Mouse (Mus musculus) limb, embryonic 14.5 days (tissue): ENCODE data around the gene Fam213a. TPM values are rescaled to one million over a fixed set of nuclear protein-coding genes. Genes with fewer than 3 reads are reported as not detected.
A peak's percentile ranks its signal among the peaks of the same experiment; 100 is the strongest.

Experiments used
- ATAC-seq: fragments of 200-750 bp; cut with Nextera tagmentation; 2 replicates; pipeline ENCODE4 v1.8.0; 2017; ENCODE audit warnings: low read depth, moderate number of reproducible peaks, moderate TSS enrichment; ENCODE audit not compliant: low FRiP score
- DNase-seq: peaks from one replicate; pipeline ENCODE4 v3.0.0-alpha.2; 2015; ENCODE audit warnings: low spot score
- H3K27ac ChIP-seq: fragments of 300-500 bp; sonication (generic); replicated peaks from 2 replicates; pipeline ENCODE4 v1.5.1; 2014; ENCODE audit warnings: low read depth, mild to moderate bottlenecking, low read length, moderate library complexity, mixed read lengths
- H3K27me3 ChIP-seq: fragments of 300-500 bp; sonication (generic); 2 replicates; pipeline ENCODE4 v1.6.1; 2014; ENCODE audit warnings: low read length, mixed read lengths; ENCODE audit not compliant: control insufficient read depth, insufficient read depth
- H3K36me3 ChIP-seq: fragments of 300-500 bp; sonication (generic); 2 replicates; pipeline ENCODE4 v1.6.1; 2014; ENCODE audit warnings: mild to moderate bottlenecking, low read length, moderate library complexity, mixed read lengths; ENCODE audit not compliant: control insufficient read depth, insufficient read depth
- H3K4me1 ChIP-seq: fragments of 300-500 bp; sonication (generic); 2 replicates; pipeline ENCODE4 v1.6.1; 2014; ENCODE audit warnings: antibody characterized with exemption, low read length, mixed read lengths; ENCODE audit not compliant: control insufficient read depth, insufficient read depth
- H3K4me2 ChIP-seq: fragments of 300-500 bp; sonication (generic); replicated peaks from 2 replicates; pipeline ENCODE4 v1.6.1; 2014; ENCODE audit warnings: low read depth, mild to moderate bottlenecking, low read length, moderate library complexity; ENCODE audit not compliant: severe bottlenecking
- H3K4me3 ChIP-seq: fragments of 300-500 bp; sonication (generic); replicated peaks from 2 replicates; pipeline ENCODE4 v1.5.1; 2014; ENCODE audit warnings: low read length
- H3K9ac ChIP-seq: fragments of 300-500 bp; sonication (generic); 2 replicates; pipeline ENCODE4 v1.6.1; 2014; ENCODE audit warnings: mild to moderate bottlenecking, low read depth, low read length, moderate library complexity; ENCODE audit not compliant: severe bottlenecking
- H3K9me3 ChIP-seq: fragments of 300-500 bp; sonication (generic); 2 replicates; pipeline ENCODE4 v1.6.1; 2016; ENCODE audit warnings: low read length; ENCODE audit not compliant: control insufficient read depth
- POLR2A ChIP-seq: fragments of 200-500 bp; IDR thresholded peaks from 2 replicates; pipeline ENCODE4 v1.8.0; 2012; ENCODE audit warnings: inconsistent platforms, mild to moderate bottlenecking, moderate library complexity, borderline replicate concordance; ENCODE audit not compliant: insufficient read depth, insufficient read length; ENCODE audit errors: extremely low read depth
- WGBS: fragments of 180-500 bp; shearing (Covaris S2); extraction: QIAGEN DNeasy Blood & Tissue Kit; methylation state at CpG from one replicate; pipeline ENCODE4 v1.1.7; 2014; 5-methylcytosine and 5-hydroxymethylcytosine counted together
- polyA plus RNA-seq, 2 experiments: library from polyadenylated mRNA; depleted of rRNA in 1 of 2; stranded (reverse) in 1 of 2; unstranded in 1 of 2; fragments of >200 nt; fragmentation: Nextera tagmentation in 1 of 2; extraction: Ambion mirVana in 1 of 2; gene quantifications; 2 replicates each; pipeline versions ENCODE4 v1.2.1 to v1.2.3; 2012 to 2014

Gene Fam213a
- polyA plus RNA-seq, 2 experiments, result 19.6 to 27.1 TPM

DNA sequence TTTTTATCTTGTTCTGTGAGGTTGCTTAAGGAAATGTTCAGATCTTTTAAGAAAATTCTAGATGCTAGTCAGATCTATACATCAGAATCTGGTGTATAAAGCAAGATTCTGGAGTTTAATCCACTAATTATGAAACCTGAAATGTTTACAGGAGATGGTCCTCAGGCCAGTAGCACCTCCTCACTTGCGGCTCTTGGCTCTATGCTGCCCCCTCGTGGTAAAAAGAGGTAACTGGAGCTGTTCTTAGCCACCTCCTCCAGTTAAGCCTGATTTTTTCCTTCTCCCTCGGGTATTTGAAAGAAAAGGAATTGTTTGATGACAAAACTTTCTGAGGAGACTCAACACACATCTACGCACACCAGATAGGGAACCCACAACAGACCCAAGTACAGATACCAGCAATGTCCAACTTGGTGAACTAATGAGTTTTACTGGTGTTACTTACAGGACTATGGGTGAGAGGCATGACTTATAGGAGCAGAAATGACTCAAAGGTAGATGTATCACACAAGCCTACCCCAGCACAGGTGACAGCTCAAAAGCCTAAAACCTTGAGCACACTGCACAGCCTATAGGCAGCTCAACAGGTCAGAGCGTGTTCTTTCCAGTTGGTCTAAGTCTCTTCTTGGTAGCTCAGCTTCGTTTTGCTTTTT is 21.7 kb upstream of the Fam213a start:
- 33% methylated on average over 6 of the region's 6 CpGs for WGBS
- no peak overlapping the region for H3K4me3 ChIP-seq
- no peak for TF ChIP-seq POLR2A

DNA sequence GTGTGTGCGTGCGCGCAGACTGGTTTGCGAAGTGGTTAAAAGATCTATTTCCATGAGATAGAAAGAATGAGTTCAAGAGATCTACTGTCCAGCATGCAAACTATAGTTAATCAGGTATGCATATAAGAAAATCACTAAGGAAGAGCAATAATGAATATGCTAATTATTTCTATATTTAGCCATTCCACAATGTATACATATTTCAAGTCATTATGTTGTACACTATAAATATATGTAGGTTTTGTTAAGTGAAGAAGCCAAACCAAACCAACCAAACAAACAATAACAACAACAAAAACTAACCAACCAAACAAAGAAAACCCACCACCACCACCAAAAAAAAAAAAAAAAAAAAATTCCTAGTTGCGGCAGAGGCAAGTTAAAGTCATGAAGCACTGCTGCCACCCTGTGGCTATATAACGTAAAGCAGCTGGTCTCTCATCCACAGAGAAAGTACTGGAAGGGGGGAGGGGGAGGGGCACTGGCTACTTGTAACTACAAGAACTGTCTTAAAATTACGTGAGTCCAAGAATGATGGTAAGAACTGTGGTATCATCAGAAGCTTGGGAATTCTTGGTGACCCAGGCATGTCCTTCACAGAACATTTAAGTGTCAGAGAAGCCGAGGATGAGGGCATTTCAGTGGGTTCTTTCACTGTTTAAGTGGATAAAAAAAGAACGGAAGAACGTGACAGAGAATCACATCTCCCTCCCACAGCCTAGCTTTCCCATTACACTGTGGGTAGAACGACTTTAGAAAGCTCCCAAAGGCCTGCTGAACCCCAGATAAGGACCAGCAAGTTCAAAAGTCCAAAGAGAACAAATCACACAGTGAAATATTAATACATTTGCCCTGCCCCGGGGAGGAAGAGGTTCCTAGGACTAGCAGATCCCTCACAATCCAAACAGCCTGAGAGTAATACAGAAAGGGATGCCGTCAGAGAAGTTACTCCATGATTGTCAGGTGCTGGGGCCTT is 19.8 kb upstream of the Fam213a start:
- H3K4me2 ChIP-seq, result no peak overlapping the region
- H3K9ac ChIP-seq, result no peak overlapping the region
- peak; percentile 88 for DNase-seq
- no peak overlapping the region for H3K4me3 ChIP-seq
- TF ChIP-seq POLR2A, result no peak
- no peaks in the 10 kb centered on the region for H3K9me3 ChIP-seq
- ATAC-seq, result no peak
- no peak overlapping the region for H3K27ac ChIP-seq
- H3K4me1 ChIP-seq, result no peaks in the 10 kb centered on the region
- H3K36me3 ChIP-seq, result no peaks in the 10 kb centered on the region
- WGBS, result 55% methylated on average over 13 of the region's 13 CpGs
- no peaks in the 10 kb centered on the region for H3K27me3 ChIP-seq

More for the DNA sequence above, 21.7 kb upstream of the Fam213a start:
- ATAC-seq, result no peak
- no peak overlapping the region for H3K27ac ChIP-seq
- DNase-seq, result peak; percentile 4
- no peaks in the 10 kb centered on the region for H3K4me1 ChIP-seq
- H3K27me3 ChIP-seq, result no peaks in the 10 kb centered on the region
- no peaks in the 10 kb centered on the region for H3K9me3 ChIP-seq
- H3K4me2 ChIP-seq, result no peak overlapping the region
- H3K9ac ChIP-seq, result no peak overlapping the region
- no peaks in the 10 kb centered on the region for H3K36me3 ChIP-seq

DNA sequence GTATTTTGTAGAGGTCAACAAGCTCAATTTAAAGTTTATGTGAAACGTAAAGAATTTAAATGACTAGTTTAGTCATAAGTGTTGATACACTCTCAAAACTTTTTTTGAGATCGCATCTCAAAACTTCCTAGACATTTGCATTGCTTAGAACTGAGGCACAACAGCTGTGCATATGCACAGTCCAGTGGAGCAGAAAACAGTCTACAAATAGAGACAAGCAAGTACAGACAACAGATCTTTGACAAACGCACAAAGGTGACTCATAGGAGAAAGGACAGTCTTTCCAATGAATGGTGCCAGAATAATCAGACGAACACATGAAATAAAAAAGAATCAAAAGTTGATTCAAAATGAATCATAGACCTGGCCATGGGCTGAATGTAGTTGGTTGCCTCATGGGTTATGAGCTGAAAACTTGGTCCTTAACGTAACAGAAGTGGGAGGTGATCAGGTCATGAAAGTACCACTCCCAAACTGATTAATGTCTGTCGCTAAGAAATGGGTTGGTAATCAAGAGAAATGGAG is 17.5 kb upstream of the Fam213a start:
- Histone ChIP-seq H3K9me3 (no peaks in the 10 kb centered on the region), H3K27me3 (no peaks in the 10 kb centered on the region), H3K4me1 (no peaks in the 10 kb centered on the region), H3K4me3 (no peak overlapping the region), H3K9ac (no peak overlapping the region), H3K4me2 (no peak overlapping the region), H3K27ac (no peak overlapping the region), H3K36me3 (no peaks in the 10 kb centered on the region)
- TF ChIP-seq POLR2A, result no peak
- WGBS, result 92% methylated on average over 6 of the region's 6 CpGs
- ATAC-seq (no peak), DNase-seq (no peak)

DNA sequence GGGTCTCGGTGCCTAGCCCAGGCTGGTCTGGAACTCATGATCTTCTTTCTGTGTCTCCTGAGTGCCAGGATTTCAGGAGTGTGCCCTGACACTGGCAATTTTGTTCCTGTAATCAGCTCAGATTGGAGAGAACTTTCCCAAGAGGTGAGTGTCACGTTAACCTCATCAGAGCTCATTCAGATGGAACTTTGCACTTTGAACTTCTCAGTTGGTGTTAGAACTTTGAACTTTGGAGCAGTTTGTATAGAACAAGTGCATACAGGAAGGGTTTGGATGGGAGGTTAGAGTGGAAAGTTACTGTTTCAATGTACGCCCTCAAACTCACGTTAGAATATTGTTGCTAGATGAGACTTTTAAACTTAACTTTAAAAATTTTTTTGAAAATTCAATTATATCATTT is 15.7 kb upstream of the Fam213a start:
- no peak overlapping the region for H3K9ac ChIP-seq
- no peaks in the 10 kb centered on the region for H3K9me3 ChIP-seq
- ATAC-seq, result no peak
- WGBS, result 81% methylated on average over 4 of the region's 4 CpGs
- H3K36me3 ChIP-seq, result no peaks in the 10 kb centered on the region
- H3K4me3 ChIP-seq, result no peak overlapping the region
- DNase-seq, result no peak
- H3K27me3 ChIP-seq, result no peaks in the 10 kb centered on the region
- TF ChIP-seq POLR2A, result no peak
- no peaks in the 10 kb centered on the region for H3K4me1 ChIP-seq
- H3K27ac ChIP-seq, result no peak overlapping the region
- no peak overlapping the region for H3K4me2 ChIP-seq

DNA sequence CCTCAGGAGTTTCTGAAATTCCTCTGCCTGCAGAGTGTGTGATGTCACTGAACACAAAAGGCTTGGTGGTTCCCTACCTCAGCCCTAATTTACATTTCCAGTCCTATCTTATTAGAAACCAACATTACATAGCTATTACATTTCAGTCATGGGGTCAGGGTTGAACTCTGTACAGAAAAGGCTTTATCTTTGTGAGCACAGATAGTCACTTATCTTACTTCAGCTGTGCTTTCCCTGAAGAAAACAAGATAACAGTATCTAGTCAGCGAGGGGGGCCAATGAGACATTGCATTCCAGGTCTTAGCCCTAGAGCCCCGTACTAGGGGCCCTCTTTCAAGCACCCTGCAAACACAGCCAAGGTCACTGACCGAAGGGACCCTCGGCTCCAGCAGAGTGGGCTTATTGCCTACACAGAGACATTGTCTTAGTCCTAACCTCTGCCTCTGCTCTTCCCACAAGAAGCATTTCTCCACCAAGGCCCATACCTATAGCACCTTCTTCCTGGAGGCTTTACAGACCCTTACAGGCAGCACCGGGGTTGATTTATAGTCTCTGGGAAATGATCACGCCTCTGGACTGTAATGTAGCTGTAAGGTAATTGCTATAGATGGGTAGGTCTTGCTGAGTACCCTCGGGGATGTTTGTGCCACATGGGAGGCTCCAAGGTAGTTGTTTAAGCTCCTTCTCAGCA is 12.2 kb upstream of the Fam213a start:
- H3K27ac ChIP-seq, result no peak overlapping the region
- no peak for DNase-seq
- H3K4me1 ChIP-seq, result no peaks in the 10 kb centered on the region
- no peak for TF ChIP-seq POLR2A
- no peaks in the 10 kb centered on the region for H3K27me3 ChIP-seq
- no peak overlapping the region for H3K9ac ChIP-seq
- H3K4me3 ChIP-seq, result no peak overlapping the region
- WGBS, result 70% methylated on average over 7 of the region's 7 CpGs
- no peaks in the 10 kb centered on the region for H3K36me3 ChIP-seq
- no peak overlapping the region for H3K4me2 ChIP-seq
- ATAC-seq, result no peak
- no peaks in the 10 kb centered on the region for H3K9me3 ChIP-seq
